Mouse (Mus musculus): ENCODE data around the gene Trio.

The Trio gene

GRCm38 (mm10) chr15:27877831-27878230, 147.8 kb downstream of the Trio start:
- no peak for DNase-seq (ENCODE audit: low read depth, low spot score)

DNA sequence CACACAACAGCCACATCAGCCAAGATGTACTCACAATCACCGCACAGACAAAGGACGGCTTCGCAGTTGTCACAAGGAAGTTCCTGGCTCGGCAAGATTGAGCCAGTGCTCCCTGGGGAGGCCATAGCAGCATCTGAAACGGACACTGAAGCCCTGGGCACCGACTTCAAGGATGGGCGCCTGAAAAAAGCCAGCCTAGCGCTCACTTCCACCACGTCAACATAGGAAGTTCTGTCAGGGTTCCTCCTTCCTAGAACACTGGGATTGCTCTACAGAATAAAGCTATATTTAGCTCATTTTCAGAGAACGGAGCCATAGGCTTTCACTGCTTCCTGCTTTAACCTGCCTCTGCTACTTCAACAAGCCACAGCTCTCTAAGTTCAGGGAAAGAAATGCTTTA, 149.3 kb downstream of the Trio start:
- no peak for DNase-seq (ENCODE audit: low read depth, low spot score)

- no peak for DNase-seq (ENCODE audit: low read depth, low spot score)
Measured at GRCm38 (mm10) chr15:27875753-27876152, 149.9 kb downstream of the Trio start.

GRCm38 (mm10) chr15:27873747-27874320, 151.8 kb downstream of the Trio start:
- no peak for DNase-seq (ENCODE audit: low read depth, low spot score)

DNA sequence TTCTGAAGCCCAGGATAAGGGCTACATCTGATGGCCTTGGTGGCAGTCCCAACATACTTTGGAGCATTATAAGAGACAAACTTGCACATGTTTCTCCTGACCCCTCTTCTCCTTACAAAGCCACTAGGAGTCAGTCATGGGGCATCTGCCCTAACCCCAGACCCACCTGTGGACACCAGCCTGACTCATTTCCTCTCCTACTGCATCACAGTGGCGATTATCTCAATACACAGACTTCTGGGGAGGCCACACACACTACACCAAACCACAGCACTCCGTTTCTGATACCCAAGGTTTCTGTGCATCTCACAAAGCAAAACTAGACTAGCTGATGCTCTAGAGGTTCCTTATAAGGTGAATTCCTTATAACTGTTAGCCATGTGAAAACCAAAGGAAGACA, 153.4 kb downstream of the Trio start:
- no peak for DNase-seq (ENCODE audit: low read depth, low spot score)

DNA sequence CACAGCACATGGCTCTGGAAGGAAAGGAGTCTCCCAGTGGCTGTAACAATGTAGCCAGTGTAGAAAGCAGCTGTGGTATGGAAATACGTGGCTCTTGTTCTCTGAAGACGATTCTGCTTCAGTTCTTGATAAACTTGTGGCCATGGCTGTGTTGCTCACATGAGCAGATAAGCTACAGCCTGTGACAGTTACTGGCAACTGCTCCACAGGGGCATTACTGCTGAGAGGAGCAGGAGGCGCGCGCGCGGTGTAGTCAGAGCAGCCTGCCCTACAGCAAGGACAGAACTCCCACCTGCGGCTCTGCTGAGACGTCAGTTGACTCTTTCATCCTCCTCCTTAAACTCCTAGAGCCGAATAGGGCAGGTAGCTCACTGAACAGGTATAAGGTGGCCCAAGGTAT, 153.9 kb downstream of the Trio start:
- no peak for DNase-seq (ENCODE audit: low read depth, low spot score)

DNA sequence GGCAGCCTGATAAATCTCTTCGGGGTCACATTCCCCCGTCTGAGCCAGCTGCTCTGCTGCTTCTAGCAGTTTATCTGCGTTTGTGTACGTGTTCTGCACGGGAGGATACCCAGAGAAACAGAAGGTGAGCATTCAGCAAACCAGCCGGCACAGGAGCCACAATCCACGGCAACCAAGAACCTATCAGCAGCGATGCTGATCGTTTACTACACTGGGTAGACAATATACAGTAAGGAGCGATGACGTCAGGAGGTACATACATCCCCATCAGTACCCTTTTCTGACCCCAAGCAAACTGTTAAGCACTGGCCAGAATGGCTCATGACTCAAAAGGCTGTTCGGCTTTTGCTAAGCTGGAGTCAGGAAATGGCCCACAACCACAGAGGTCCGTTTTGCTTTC, 154.4 kb downstream of the Trio start:
- no peak for DNase-seq (ENCODE audit: low read depth, low spot score)

DNA sequence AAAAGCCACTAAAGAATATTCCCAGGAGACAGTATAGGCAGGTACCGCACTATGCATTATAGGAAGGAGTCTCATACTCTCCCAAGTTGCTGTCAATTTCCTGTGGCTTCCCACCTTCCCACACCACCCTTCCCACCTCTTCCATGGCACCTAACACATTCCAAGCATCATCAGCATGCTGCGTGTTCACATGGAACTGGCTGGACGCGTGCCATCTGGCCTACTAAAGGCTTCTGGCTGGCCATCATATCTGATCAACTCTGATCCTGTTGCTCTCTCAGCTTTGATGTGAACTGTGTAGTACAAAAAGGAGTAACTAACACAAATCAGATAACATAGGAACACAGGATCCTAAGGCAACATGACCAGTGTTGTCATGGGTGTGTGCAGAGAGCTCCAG, 156.6 kb downstream of the Trio start:
- DNase-seq (ENCODE audit: low read depth, low spot score): no peak

- no peak for DNase-seq (ENCODE audit: low read depth, low spot score)
Measured at GRCm38 (mm10) chr15:27867831-27868230, 157.8 kb downstream of the Trio start.

DNA sequence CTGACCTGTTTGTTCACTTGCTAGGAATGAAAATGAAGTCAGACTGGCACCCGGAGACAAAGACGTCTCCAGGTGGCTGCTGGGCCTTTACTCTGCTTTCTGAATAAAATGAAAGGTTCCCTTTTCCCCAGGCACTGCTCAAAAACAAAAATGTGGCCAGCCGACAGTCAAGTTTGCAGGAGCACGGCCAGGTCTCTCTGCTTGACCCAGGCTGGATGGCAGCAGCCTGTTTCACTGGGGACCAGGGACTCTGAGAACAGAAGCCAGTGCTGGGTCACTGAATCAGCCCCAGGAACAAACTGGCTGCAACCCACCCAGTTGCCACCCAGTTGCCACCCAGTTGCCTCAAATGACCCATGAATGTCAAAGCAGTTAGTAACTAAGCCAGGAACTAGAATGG, 159.2 kb downstream of the Trio start:
- no peak for DNase-seq (ENCODE audit: low read depth, low spot score)

DNA sequence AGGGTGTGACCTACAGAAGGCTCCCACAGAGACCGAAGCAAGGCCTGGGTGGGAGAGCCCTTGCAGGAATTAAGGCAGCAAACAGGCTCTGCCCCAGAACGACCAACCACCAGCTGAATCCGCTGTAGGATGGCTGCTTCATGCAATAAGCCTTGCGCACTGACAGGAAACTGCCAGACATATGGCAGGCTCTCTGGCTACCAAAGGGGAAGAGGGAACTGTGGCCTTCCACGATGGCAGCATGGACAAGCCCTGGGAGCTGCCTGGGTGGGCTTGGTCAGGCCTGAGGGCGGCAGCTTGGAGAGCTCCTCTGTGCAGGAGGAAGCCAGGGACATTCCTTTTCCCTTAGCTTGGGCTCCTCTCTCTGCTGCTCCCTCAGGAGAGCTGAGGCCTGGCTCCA, 159.6 kb downstream of the Trio start:
- no peak for DNase-seq (ENCODE audit: low read depth, low spot score)

- DNase-seq (ENCODE audit: low read depth, low spot score): no peak
Measured at GRCm38 (mm10) chr15:27864397-27864796, 161.3 kb downstream of the Trio start.

DNA sequence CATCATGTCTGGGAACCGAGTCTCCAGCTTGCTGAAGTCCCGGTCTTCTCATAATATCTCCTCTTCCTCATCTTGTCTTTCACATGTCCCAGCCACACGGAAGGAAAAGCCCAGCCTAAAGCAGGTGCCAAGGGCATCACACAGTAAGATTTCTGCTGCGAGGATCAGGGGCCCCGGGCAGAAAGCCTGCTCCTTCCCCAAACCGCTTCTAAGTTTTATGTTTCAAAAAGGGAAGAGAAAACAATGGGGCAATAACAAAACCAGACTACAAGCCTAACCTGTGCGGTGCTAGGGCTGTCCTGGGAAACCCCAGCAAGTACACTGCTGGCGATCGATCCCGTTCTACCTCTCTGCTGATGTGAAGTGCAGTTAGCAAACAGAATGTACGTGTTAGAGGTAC, 162.7 kb downstream of the Trio start:
- DNase-seq (ENCODE audit: low read depth, low spot score): no peak

DNA sequence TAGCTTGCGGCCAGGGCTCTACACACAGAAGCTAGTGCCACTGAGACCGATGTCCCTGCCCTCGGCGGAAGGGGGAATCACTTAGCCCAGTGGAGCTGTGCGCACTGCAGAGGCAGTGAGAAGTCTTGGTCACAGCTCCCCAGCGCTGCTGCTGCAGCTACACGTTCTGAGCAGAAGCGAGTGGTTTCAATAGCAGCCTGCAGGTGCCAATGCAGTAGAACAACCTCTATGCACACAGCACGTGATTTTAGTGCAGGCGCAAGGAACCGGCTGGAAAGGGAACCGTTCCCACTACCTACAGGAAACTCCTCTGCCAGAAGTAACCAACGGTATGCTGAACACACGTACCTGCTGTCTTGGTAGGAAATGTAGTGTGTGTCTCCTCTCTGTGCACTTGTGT, 165.2 kb downstream of the Trio start:
- DNase-seq (ENCODE audit: low read depth, low spot score): no peak

DNA sequence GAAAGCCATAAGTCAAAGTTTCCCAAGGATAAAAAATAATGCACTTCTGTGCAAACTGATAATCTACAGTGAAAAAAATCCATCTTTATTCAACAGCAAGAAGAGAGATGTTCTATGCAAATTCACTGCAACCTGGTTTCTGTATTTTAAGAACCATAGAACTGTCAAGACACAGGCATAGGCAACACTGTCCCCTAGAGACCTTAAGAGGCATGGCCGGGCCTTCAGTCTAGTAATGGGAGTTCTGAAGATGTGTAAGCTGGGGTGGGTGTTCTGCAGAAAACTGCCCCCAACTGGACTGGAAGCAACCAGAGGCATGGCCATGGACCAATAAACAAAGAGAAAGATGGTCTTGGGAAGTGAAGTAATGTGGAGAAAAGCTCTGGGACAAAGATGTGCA, 166.1 kb downstream of the Trio start:
- no peak for DNase-seq (ENCODE audit: low read depth, low spot score)

DNA sequence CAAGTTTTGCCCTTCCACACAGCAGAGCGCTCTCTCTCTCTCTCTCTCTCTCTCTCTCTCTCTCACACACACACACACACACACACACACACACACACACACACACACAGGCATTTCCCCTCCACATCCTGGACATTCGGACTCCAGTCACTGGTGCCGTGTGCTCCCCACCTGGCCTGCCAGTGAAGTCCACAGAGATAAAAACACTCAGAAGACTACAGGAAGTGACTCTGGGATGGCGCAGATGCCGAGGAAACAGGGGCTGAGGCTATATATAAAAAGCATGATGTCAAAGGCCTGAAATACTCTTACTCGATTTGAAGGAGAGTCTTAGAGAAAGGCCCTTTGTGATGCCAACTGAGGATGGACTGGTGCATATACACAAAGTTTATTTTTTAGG, 166.5 kb downstream of the Trio start:
- DNase-seq (ENCODE audit: low read depth, low spot score): no peak

- DNase-seq (ENCODE audit: low read depth, low spot score): no peak
Measured at GRCm38 (mm10) chr15:27858179-27858819, 167.3 kb downstream of the Trio start.

DNA sequence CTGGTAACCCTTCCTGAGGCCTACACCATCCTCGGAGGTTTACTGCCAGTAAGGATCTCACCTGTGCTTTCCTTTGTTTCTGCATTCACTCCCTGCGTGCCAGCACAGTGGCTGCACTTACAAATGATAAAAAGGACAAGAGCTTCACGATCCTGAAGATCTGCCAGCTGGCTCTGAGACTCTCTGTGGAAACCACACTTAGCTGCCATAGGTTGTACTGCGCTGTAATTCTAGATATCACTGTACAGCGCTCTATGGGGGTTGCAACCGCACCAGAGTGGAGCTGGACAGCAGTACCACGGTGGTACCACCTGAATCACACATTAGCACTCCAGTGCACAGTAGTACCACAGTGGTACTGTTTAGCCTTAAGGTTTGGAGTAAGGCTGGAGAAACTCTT, 168.4 kb downstream of the Trio start:
- DNase-seq (ENCODE audit: low read depth, low spot score): no peak

DNA sequence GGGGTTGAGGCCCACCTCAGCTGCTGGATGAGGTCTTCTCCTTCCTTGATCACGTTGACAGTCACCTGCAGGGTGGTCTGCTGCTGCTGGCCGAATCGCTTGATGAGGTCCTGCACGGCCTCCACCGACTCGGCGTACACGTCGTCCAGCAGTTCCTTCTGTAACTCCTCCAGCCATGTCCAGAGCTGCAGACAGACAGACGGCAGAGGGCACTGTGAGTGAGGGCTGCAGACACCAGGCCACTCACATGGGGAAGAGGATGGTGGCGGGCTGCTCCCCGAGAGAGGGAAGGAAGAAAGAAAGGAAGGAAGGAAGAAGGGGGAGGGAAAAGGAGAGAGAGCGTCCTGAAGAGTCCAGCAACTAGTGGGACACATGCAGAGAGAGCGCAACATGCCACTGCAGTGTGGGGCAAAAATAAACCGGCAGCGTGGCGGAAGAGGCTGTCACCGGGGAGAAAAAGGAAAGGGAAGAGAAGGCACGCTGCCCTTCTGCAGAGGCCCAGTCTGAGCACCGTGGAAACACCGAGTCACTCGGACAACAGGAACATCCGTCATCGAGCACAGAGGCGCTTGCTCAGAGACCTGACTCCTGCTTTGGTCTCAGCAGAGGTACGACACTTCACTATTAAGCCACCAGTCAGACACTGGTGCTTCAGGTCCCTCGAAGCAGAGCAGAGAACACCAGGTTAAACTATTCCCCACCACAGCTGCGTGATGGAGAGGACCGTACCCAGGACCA, 169.4 kb downstream of the Trio start:
- peak; percentile 44 for DNase-seq (ENCODE audit: low read depth, low spot score)

GRCm38 (mm10) chr15:27851312-27851711, 174.3 kb downstream of the Trio start:
- DNase-seq (ENCODE audit: low read depth, low spot score): peak; percentile 45

- DNase-seq (ENCODE audit: low read depth, low spot score): no peak
Measured at GRCm38 (mm10) chr15:27850904-27851303, 174.7 kb downstream of the Trio start.

- no peak for DNase-seq (ENCODE audit: low read depth, low spot score)
Measured at GRCm38 (mm10) chr15:27849910-27850309, 175.7 kb downstream of the Trio start.

- no peak for DNase-seq (ENCODE audit: low read depth, low spot score)
Measured at GRCm38 (mm10) chr15:27841696-27842095, 184.0 kb downstream of the Trio start.

All from CD4-positive helper T cell, adult 2 months (primary cell).